Mouse (Mus musculus) A20 (cell line): ENCODE measurements around the gene Dock10.
"Not testable (repeated sequence)": the region's sequence is repeated elsewhere in the genome, so short reads cannot be mapped to it uniquely, and the experiment has no call there.

ENCODE experiments used
- DNase-seq: peaks from one replicate; pipeline ENCODE4 v3.0.0-alpha.2; 2011; ENCODE audit warnings: low read depth, low spot score

Gene Dock10

DNA sequence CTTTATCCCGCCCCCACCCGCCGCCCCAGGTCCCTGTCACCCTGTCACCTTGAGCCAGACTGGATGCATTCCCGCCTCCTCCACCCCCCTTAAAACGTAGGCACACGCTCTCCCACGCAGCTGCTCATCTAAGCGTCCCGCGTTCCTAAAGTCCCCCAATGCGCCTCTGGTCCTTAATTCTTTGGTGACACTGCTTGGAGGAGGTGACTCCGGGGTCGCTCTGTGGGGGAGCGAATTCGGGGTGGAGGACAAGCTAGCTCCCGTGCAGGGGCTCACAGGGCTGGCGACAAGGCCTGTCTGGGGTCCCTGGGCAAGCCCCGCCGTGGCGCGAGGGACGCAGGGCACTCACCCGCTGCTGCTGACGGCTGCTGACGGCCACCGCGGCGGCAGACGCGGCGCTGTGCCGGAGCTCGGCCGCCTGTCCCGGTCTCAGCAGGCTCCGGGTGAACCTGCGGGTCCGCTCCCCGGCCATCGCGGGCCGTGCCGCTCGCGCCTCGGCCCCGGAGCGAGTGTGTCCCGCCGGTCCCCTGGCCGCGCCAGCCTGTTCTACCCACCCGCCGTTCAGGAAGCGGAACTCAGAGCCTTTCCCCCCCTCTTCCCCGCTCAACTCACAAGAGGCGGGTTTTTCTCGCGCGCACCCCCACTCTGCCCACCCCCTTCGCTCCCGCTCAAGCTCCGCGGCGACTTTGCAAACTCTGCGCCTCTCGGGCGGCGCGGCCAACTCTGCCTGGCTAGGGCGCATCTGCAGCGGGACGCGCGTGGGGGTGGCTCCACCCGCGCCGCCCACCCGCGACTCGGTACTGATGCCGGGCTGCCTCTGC is at the start of gene Dock10:
Gene Dock10 (minus strand): TSS at position 551 of the 821 bp plus-strand sequence.
- DNase-seq: no peak

DNA sequence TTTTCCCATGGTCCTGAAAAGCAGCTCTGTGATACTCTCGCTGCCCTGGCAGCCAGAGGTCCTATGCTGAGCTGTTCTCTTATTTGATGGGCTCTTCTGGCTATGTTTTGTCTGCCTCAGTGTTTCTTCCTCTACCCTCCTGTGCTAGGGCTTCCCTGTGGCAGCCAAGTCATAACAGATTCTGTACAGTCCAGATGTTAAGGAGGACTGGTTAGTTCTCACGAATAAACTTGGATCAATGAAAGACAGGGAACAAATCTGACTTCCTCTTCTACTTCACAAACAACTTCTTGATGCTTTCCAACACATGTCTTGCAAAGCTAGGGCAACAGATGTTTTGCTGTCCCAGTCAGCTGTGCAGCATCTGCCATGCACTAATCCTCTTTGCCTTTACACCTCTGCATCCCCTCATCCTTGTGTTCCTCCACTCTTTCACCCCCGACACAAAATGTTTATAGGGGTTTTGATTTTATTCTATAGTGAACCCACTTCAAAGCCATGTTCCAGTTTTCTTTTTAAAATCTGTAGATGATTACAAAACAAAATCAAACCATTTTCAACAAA is 48.6 kb upstream of the Dock10 start:
- no peak for DNase-seq

GRCm38 (mm10) chr1:80802023-80802422 is 43.7 kb upstream of the Dock10 start:
- DNase-seq: no peak

DNA sequence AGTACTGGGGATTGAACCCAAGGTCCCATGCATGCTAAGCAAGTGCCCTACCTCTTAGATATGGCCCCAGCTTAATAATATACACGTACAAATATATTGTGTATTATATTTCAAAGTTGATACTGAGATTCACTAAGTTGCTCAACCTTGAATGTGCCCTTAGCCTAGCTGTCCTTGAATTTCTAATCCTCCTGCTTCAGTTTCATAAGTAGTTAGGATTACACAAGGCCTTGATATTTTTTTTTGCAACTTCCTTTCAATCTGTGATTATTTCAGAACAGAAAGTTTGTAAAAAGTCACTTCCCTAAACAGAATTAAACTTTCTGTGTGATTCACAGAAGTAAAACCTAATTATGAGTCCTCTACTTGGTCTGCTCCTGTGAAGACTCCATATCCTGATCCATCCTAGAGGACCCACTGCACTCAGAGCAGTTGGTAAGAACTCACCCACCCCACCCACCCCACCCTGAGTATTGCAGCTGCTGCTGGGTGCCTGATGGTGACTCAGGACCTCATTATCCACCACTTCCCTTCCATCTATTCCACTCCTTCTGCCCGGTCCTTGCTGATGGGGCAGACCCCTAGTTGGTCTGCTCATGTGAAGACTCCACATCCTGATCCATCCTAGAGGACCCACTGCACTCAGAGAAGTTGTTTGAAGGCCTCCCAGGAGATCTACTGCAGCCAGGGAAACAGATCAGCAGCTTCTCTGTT is 26.9 kb upstream of the Dock10 start:
- DNase-seq: no peak

DNA sequence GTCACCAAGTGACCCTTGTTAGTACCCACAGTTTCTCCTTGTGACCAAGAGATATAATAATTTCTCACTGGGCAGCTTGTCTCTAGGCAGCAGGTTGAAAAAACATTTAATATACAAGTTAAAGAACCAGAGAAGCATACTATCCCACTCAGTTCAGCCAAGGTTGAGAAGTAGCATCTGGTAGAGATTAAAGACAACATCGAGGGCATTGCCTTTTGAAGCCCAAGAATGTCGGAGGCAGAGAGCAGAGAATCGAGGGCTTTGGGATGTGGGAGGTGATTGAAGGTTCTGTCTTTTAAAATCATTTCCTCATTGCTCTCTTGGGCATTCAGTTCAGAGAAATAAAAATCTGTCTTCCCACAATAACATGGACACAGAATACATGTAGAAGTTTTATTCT is 25.8 kb upstream of the Dock10 start:
- DNase-seq: no peak

DNA sequence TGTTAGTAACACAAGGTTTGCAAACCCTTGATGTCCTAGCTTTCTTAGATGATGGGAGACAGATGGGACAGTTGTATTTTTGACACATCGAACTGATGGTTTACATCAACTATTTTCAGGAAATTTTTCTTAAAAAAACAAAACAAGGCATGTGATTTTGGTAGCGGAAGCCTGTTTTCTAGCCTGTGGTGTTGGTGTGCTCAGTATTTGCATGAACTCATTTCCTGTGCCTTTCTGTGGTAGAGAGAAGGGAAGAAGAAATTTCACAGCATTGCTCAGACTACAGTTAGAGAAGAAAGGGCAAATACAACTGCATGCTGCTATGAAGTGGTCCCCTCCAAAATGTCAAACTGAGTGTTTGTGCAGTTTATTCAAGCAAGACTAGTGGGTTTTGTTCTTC is 7.2 kb upstream of the Dock10 start:
- no peak for DNase-seq

DNA sequence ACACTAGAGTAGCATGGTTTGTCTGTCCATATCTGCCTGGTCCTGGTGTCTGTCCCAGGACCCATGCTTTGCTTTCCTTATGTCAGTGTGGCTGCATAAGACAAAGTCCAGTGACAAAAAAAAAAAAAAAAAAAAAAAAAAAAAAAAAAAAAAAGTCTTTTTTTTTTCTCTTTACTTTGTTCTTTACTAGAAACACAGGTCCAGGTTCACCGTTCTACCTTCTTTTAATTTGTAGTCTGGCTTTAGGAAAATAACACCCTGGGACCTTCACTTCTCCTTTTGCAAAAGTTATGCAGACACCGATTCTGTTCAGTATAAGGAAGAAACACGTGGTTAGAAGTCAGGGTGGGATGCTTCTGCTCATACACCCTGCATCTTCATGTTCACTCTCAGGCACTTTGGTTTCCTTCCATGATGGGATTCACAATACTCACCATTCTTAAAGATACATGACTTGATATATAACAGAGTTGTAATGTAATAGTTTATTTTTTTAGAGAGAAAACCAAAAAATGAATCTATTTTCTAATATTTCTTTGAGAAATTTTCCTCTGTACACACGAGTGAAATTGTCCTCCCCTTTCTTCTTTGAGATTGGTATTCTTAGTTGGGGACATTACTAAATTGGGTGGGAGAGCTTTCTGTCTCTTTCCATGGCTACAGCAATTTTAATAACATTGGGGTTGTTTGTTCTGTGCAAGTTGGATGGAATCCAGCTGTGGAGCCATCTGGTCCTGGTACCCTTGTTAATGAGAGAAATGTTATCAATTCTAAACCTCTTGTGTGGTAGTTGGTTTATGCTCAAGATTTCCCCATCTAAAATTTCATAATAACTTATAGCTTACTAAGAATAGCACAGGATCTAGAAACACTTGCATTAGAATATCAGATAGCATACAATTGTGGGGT is 5.0 kb upstream of the Dock10 start:
- DNase-seq: no peak

DNA sequence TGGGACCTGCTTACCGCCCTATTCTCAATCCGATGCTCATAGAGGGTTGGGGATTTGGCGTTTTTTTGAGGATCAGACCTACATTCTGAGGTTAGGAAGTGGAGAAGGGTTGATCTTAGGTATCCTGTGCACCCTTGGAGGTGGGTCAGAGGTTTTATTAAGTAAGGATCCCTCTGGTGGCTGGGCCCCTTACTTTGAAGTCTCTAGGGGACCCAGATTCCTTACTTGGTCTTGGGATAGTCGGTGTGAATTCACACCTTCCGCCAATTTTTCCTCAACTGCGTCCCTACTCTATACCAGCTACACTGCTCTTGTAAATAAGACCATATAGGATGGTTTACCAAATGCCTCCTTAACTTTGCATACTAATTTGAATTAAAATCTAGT is 464 bp upstream of the Dock10 start:
- DNase-seq: no peak

- no peak for DNase-seq
Observed at GRCm38 (mm10) chr1:80757650-80757976, 714 bp downstream of the Dock10 start.

DNA sequence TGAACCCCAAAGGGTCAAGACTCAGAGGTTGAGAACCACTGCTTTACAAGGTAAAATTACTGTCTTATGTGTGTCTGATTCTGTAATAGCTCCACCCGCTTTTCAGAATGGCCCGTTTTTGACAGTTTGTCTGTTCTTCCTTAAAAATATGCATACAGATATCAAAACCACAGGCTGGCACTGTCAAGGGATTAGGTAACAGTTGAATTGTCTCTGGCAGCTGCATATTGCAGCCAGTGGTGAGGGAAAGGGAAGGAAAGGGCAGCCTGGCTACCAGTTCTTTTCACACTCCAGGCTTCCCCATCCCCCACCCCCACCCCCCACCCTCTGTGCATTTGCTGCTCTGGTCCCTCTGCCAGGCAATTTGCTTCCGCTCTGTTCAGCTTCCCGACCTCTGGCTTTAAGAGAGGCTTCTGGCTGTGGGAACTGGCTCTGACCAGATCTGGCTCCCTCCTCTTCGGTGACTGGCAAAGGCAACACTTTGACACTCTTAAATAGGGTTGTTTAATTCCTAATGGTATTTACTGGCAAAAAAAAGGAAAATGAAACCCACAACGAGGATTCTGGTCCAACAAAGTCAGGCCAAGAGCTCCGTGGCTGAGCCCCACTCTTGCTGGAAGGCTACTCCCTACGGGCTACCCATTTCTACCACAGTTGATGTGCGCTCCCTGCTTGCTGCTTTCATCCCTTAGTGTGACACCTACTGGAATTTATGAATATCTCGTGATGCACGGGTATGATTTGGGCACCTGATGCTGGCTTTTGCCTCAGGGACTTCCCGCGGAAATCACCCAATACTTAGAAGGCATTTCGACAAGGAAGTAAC is 1.3 kb downstream of the Dock10 start:
- DNase-seq: no peak

- DNase-seq: no peak
Observed at GRCm38 (mm10) chr1:80756060-80756439, 2.3 kb downstream of the Dock10 start.

GRCm38 (mm10) chr1:80755296-80756059 is 2.8 kb downstream of the Dock10 start:
- DNase-seq: no peak

DNA sequence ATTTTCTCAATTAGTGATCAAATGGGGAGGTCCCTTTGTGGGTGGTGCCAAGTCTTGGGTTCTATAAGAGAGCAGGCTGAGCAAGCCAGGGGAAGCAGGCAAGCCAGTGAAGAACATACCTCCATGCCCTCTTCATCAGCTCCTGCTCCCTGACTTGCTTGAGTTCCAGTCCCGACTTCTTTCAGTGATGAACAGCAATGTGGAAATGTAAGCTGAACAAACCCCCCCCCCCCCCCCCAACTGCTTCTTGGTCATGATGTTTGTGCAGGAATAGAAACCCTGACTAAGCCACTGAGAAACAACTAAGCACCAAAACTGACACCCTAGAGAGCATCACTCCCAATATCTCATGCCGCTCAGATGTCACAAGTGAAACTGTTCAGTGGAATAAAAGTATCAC is 9.2 kb downstream of the Dock10 start:
- not testable (repeated sequence) for DNase-seq

GRCm38 (mm10) chr1:80746691-80747463 is 11.4 kb downstream of the Dock10 start:
- no peak for DNase-seq

- no peak for DNase-seq
Observed at GRCm38 (mm10) chr1:80746195-80746594, 12.1 kb downstream of the Dock10 start.

DNA sequence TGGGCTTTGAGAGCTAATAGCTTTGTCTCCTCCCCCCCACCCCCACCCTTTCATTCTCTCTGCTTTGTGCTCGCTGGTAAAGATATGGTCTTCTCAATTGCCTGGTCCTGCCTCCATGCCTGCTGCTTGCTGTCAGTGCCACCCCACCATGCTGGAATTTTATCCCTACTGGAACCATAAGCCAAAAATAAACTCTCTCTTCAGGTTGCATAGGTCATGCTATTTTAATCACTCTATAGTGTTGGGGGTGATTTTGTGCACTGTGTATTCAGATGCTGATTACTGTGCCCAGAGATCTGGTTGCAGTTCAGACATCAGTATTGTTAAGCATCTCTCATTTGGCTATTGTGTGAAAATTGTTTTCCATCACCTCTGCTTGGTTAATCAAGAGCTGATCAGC is 18.9 kb downstream of the Dock10 start:
- no peak for DNase-seq

- no peak for DNase-seq
Observed at GRCm38 (mm10) chr1:80737812-80738391, 20.4 kb downstream of the Dock10 start.

GRCm38 (mm10) chr1:80730582-80730981 is 27.7 kb downstream of the Dock10 start:
- no peak for DNase-seq

DNA sequence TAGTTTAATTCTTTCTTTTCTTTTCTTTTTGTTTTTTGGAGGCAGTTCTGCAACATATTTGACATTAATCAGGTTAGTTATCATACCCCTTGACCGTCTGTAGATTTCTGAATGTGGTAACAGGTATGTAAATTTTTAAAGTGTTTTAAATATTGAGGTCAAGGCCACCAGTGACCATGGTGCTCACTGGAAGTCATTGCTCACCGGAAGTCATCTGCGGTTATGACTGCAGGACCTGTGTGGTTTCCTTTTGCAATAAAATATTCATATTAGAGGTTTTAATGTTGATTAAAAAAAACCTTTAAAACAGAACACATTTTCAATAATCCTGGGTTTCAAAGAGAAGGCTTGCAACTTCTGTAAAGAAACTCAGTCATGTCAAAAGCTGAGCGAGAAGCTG is 28.2 kb downstream of the Dock10 start:
- DNase-seq: no peak
